Mouse (Mus musculus) hindbrain, embryonic 11.5 days (tissue): ENCODE measurements at regions not wholly inside any gene's neighbourhood (a gene's known extent, or its start where the extent isn't known, plus 50 kb on each side); places are given as distances from the start of the nearest gene placed in this dataset.

Experiments
- ATAC-seq: fragments of 200-750 bp; cut with Nextera tagmentation; 2 replicates; pipeline ENCODE4 v1.8.0; 2017; ENCODE audit warnings: mild to moderate bottlenecking, moderate TSS enrichment, moderate library complexity; ENCODE audit not compliant: low FRiP score
- DNase-seq: peaks from one replicate; pipeline ENCODE4 v3.0.0-alpha.2; 2015; ENCODE audit warnings: low spot score
- H3K27ac ChIP-seq: fragments of 300-500 bp; sonication (generic); 2 replicates; pipeline ENCODE4 v1.5.1; 2014; ENCODE audit warnings: mild to moderate bottlenecking, low read depth, low read length
- H3K27me3 ChIP-seq: fragments of 300-500 bp; sonication (generic); 2 replicates; pipeline ENCODE4 v1.6.1; 2014; ENCODE audit warnings: mild to moderate bottlenecking, low read length, moderate library complexity, mixed read lengths; ENCODE audit not compliant: control insufficient read depth, insufficient read depth
- H3K36me3 ChIP-seq: fragments of 300-500 bp; sonication (generic); 2 replicates; pipeline ENCODE4 v1.6.1; 2014; ENCODE audit warnings: mild to moderate bottlenecking, low read length, moderate library complexity, mixed read lengths; ENCODE audit not compliant: control insufficient read depth, insufficient read depth
- H3K4me1 ChIP-seq: fragments of 300-500 bp; sonication (generic); replicated peaks from 2 replicates; pipeline ENCODE4 v1.6.1; 2014; ENCODE audit warnings: low read length, mixed read lengths; ENCODE audit not compliant: control insufficient read depth, insufficient read depth
- H3K4me2 ChIP-seq: fragments of 300-500 bp; sonication (generic); replicated peaks from 2 replicates; pipeline ENCODE4 v1.6.1; 2014; ENCODE audit warnings: mild to moderate bottlenecking, low read depth, low read length
- H3K4me3 ChIP-seq: fragments of 300-500 bp; sonication (generic); 2 replicates; pipeline ENCODE4 v1.5.1; 2014; ENCODE audit warnings: low read depth, low read length
- H3K9ac ChIP-seq: fragments of 300-500 bp; sonication (generic); 2 replicates; pipeline ENCODE4 v1.6.1; 2014; ENCODE audit warnings: low read depth, low read length
- H3K9me3 ChIP-seq: fragments of 300-500 bp; sonication (generic); 2 replicates; pipeline ENCODE4 v1.6.1; 2016; ENCODE audit warnings: low read length; ENCODE audit not compliant: control insufficient read depth
- WGBS: fragments of 180-500 bp; shearing (Covaris S2); extraction: QIAGEN DNeasy Blood & Tissue Kit; methylation state at CpG from one replicate; pipeline ENCODE4 v1.1.7; 2014; 5-methylcytosine and 5-hydroxymethylcytosine counted together

DNA sequence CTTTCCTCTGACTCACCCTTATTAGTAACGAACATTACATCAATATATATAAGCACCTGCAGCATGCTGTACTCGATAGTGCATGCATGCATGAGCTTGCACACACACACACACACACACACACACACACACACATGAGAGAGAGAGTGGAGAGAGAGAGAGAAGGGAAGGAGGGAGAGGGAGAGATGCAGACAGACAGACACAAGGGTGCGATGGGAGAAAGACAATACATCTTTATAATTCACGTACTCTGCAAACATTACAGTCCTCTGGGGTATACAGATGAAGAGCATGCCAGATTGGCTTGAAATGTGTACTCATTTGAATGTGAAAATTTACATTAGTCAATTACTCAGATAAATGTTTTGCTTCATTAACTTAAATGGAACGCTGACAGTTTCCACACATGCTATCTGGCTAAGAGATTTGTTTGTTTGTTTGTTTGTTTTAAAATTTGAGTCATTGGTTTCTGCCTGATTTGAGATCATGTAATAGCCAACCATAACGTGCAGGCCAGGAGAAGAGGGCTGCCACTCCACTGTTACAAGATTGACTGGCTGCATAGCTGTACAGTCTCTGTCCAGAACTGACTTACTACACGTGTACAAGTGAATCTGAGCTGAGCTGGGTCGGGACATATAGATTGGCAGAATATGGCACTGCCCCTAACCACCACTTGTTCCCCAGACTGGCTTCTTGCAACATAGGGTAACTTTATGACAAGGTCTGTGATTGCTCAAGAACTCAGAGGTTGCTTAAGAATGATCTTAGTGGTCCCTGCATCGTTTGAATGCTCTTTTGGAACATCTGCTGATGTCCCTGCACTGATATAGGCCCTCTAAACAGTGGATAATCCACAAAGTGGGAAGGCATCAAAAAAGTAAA lies 54.6 kb upstream of the F13a1 start:
- Histone ChIP-seq H3K9me3 (no peaks in the 10 kb centered on the region), H3K4me2 (no peak overlapping the region), H3K9ac (no peak overlapping the region), H3K4me1 (no peaks in the 10 kb centered on the region), H3K4me3 (no peak overlapping the region), H3K27me3 (no peaks in the 10 kb centered on the region), H3K27ac (no peak overlapping the region), H3K36me3 (no peaks in the 10 kb centered on the region)
- WGBS, result 76% methylated on average over 9 of the region's 9 CpGs
- DNase-seq (no peak), ATAC-seq (peak; percentile 53)

DNA sequence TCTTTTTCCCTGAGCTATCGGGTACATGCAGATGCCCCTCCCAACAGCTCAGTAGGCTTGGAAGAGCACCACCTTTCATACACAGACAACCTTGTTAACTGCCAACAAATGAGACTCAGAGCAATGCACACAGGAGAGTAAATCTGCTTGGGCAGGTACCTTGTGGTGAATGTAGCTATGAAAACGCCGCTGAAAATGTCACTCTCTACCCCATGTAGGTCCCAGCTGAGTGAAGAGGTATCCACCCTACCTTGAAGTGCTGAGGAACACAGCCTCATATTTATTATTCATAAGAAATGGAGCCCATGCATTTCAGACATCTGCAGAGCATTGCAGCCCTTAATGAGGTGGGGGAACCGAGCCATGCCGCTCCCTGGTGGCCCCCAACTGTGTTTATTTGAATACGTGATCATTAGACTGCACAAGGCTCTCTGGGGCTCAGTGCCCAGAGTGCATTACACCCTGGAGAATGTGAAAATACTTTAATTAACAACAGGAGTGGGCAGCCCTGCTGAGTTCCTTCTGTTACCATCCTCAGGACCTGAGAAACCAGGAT lies 53.8 kb upstream of the F13a1 start:
- Histone ChIP-seq H3K9ac (no peak overlapping the region), H3K4me3 (no peak overlapping the region), H3K4me1 (no peaks in the 10 kb centered on the region), H3K4me2 (no peak overlapping the region), H3K27ac (no peak overlapping the region), H3K27me3 (no peaks in the 10 kb centered on the region), H3K9me3 (no peaks in the 10 kb centered on the region), H3K36me3 (no peaks in the 10 kb centered on the region)
- 45% methylated on average over 6 of the region's 6 CpGs for WGBS
- peak; percentile 7 for DNase-seq
- peak; percentile 51 for ATAC-seq

DNA sequence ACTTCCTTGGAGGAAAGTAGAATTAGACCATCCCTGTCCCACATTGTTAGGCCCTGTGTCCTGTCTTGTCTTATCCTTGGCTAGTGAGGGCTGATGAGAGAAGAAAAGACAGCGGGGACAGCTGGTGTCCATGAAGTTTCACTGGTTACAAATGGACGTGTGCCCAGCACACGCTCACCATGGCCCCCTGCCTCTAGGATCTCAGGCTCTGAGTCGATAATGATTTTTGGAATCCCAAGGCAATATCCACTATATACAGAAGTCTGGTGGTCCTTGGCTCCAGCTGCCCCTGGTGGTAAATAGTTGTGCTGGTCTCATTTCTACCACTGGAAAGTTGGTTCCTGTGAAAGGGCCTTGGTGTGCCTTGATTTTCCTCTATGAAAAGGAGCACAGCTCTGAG lies 51.7 kb upstream of the F13a1 start:
- Histone ChIP-seq H3K36me3 (no peaks in the 10 kb centered on the region), H3K4me2 (no peak overlapping the region), H3K9ac (no peak overlapping the region), H3K4me1 (no peaks in the 10 kb centered on the region), H3K4me3 (no peak overlapping the region), H3K9me3 (no peaks in the 10 kb centered on the region), H3K27ac (no peak overlapping the region), H3K27me3 (no peaks in the 10 kb centered on the region)
- WGBS, result 89% methylated on average over 4 of the region's 4 CpGs
- ATAC-seq, result no peak
- DNase-seq, result no peak
